Mouse (Mus musculus) kidney, postnatal 0 days (tissue): ENCODE data around the gene Desi1. TPM values are rescaled to one million over a fixed set of nuclear protein-coding genes. Genes with fewer than 3 reads are reported as not detected.
"Not testable (repeated sequence)": the region's sequence is repeated elsewhere in the genome, so short reads cannot be mapped to it uniquely, and the experiment has no call there.

Experiments used
- ATAC-seq: fragments of 200-750 bp; cut with Nextera tagmentation; replicated peaks from 2 replicates; pipeline ENCODE4 v1.8.0; 2017; ENCODE audit warnings: low read depth, moderate number of reproducible peaks, moderate TSS enrichment, moderate library complexity; ENCODE audit not compliant: low FRiP score
- DNase-seq: peaks from one replicate; pipeline ENCODE4 v3.0.0-alpha.2; 2016; ENCODE audit warnings: low spot score
- H3K27ac ChIP-seq: fragments of 300-500 bp; sonication (generic); 2 replicates; pipeline ENCODE4 v1.5.1; 2014; ENCODE audit warnings: mild to moderate bottlenecking
- H3K27me3 ChIP-seq: fragments of 300-500 bp; sonication (generic); 2 replicates; pipeline ENCODE4 v1.6.1; 2014; ENCODE audit warnings: low read length, mixed read lengths; ENCODE audit not compliant: insufficient read depth
- H3K36me3 ChIP-seq: fragments of 300-500 bp; sonication (generic); 2 replicates; pipeline ENCODE4 v1.6.1; 2014; ENCODE audit warnings: low read length, mixed read lengths; ENCODE audit not compliant: insufficient read depth
- H3K4me1 ChIP-seq: fragments of 300-500 bp; sonication (generic); replicated peaks from 2 replicates; pipeline ENCODE4 v1.6.1; 2014; ENCODE audit warnings: antibody characterized with exemption, low read length, mixed read lengths; ENCODE audit not compliant: insufficient read depth
- H3K4me2 ChIP-seq: fragments of 300-500 bp; sonication (generic); 2 replicates; pipeline ENCODE4 v1.6.1; 2014; ENCODE audit warnings: mild to moderate bottlenecking, low read length, moderate library complexity, mixed read lengths
- H3K4me3 ChIP-seq: fragments of 300-500 bp; sonication (generic); replicated peaks from 2 replicates; pipeline ENCODE4 v1.5.1; 2014; ENCODE audit warnings: low read depth, low read length
- H3K9ac ChIP-seq: fragments of 300-500 bp; sonication (generic); 2 replicates; pipeline ENCODE4 v1.6.1; 2014; ENCODE audit warnings: low read depth, low read length
- H3K9me3 ChIP-seq: fragments of 300-500 bp; sonication (generic); replicated peaks from 2 replicates; pipeline ENCODE4 v1.6.1; 2016; ENCODE audit warnings: low read length, inconsistent platforms, mixed read lengths
- CTCF ChIP-seq: IDR thresholded peaks from 2 replicates; pipeline ENCODE4 v1.5.1; 2016; ENCODE audit warnings: antibody characterized with exemption, low read depth, mild to moderate bottlenecking, moderate library complexity
- WGBS: fragments of 180-500 bp; shearing (Covaris S2); extraction: QIAGEN DNeasy Blood & Tissue Kit; methylation state at CpG from one replicate; pipeline ENCODE4 v1.1.7; 2014; 5-methylcytosine and 5-hydroxymethylcytosine counted together
- polyA plus RNA-seq: library from polyadenylated mRNA; unstranded; fragments of >200 nt; fragmentation: Nextera tagmentation; extraction: Ambion mirVana; gene quantifications from 2 replicates; pipeline ENCODE4 v1.2.1, GENCODE M21; 2015

Desi1 gene
- polyA plus RNA-seq, 1 experiment from 2014 or later: 21.1 TPM

GRCm38 (mm10) chr15:81989371-81990062 lies 44.1 kb downstream of the Desi1 start:
- ATAC-seq: peak; percentile 80
- H3K9me3 ChIP-seq: no peaks in the 10 kb centered on the region
- no peak overlapping the region for H3K27ac ChIP-seq

GRCm38 (mm10) chr15:81987646-81988045 lies 46.0 kb downstream of the Desi1 start, which contains the start of gene Xrcc6:
Gene Xrcc6, plus strand, starts transcription at chr15:81987835.
- H3K36me3 ChIP-seq: no peaks in the 10 kb centered on the region
- no peak within 1 kb of the TSS for H3K27ac ChIP-seq
- no peak for ATAC-seq
- no peak within 1 kb of the TSS for H3K4me2 ChIP-seq
- DNase-seq: no peak
- H3K9ac ChIP-seq: no peak within 1 kb of the TSS
- H3K4me1 ChIP-seq: no peaks in the 10 kb centered on the region
- no peak for TF ChIP-seq CTCF
- 82% methylated on average over 3 of the region's 3 CpGs for WGBS
- H3K27me3 ChIP-seq: no peaks in the 10 kb centered on the region
- H3K9me3 ChIP-seq: no peaks in the 10 kb centered on the region
- H3K4me3 ChIP-seq: no peak within 1 kb of the TSS

More at GRCm38 (mm10) chr15:81989371-81990062, 44.1 kb downstream of the Desi1 start:
- Histone ChIP-seq H3K36me3 (no peaks in the 10 kb centered on the region), H3K9ac (no peak overlapping the region), H3K4me3 (no peak overlapping the region), H3K27me3 (no peaks in the 10 kb centered on the region), H3K4me2 (no peak overlapping the region), H3K4me1 (no peaks in the 10 kb centered on the region)
- DNase-seq: peak; percentile 96
- 43% methylated on average over 11 of the region's 11 CpGs for WGBS
- TF ChIP-seq CTCF: peak; percentile 89

- Histone ChIP-seq H3K9ac (no peak overlapping the region), H3K27me3 (no peaks in the 10 kb centered on the region), H3K27ac (no peak overlapping the region), H3K36me3 (no peaks in the 10 kb centered on the region), H3K4me3 (no peak overlapping the region), H3K4me1 (no peaks in the 10 kb centered on the region), H3K4me2 (no peak overlapping the region), H3K9me3 (no peaks in the 10 kb centered on the region)
- WGBS: 59% methylated on average over 2 of the region's 2 CpGs
- no peak for DNase-seq
- no peak for ATAC-seq
- no peak for TF ChIP-seq CTCF
These were observed 48.1 kb downstream of the Desi1 start for GRCm38 (mm10) chr15:81985267-81986161.

DNA sequence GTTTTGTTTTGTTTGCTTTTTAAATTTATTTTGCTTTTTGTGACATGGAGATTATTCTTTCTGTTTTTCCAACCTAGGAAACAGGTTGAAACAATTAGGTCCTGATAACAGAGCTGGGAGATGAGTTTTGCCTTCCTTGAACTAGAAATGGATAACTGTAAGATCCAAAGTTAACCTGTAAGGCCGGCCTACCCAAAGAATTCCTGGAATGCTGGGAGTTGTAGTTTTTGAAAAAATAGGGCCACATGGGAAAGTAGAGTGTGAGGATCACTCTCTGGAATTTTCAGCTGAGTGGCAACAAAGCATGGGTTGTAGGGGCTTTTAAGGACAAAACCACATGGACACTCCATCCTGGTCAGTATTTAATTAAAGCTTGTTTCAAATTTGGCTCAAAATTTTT lies 51.5 kb downstream of the Desi1 start:
- no peak for TF ChIP-seq CTCF
- ATAC-seq (no peak), DNase-seq (no peak)
- H3K9ac ChIP-seq: no peak overlapping the region
- H3K4me1 ChIP-seq: no peaks in the 10 kb centered on the region
- H3K4me2 ChIP-seq: no peak overlapping the region
- no peaks in the 10 kb centered on the region for H3K9me3 ChIP-seq
- no peaks in the 10 kb centered on the region for H3K27me3 ChIP-seq
- H3K36me3 ChIP-seq: no peaks in the 10 kb centered on the region
- H3K27ac ChIP-seq: no peak overlapping the region
- 53% methylated on average over 1 of the region's 1 CpGs for whole genome bisulfite sequencing
- H3K4me3 ChIP-seq: no peak overlapping the region

GRCm38 (mm10) chr15:81980321-81980720 lies 53.3 kb downstream of the Desi1 start, which contains the start of gene 1700029P11Rik:
Gene 1700029P11Rik, plus strand, starts transcription at chr15:81980540.
- H3K4me3 ChIP-seq: no peak within 1 kb of the TSS
- no peaks in the 10 kb centered on the region for H3K27me3 ChIP-seq
- no peaks in the 10 kb centered on the region for H3K9me3 ChIP-seq
- WGBS: 98% methylated on average over 20 of the region's 23 CpGs
- no peak within 1 kb of the TSS for H3K9ac ChIP-seq
- H3K4me1 ChIP-seq: no peaks in the 10 kb centered on the region
- no peaks in the 10 kb centered on the region for H3K36me3 ChIP-seq
- ATAC-seq (no peak), DNase-seq (no peak)
- no peak within 1 kb of the TSS for H3K27ac ChIP-seq
- no peak for TF ChIP-seq CTCF
- H3K4me2 ChIP-seq: no peak within 1 kb of the TSS

DNA sequence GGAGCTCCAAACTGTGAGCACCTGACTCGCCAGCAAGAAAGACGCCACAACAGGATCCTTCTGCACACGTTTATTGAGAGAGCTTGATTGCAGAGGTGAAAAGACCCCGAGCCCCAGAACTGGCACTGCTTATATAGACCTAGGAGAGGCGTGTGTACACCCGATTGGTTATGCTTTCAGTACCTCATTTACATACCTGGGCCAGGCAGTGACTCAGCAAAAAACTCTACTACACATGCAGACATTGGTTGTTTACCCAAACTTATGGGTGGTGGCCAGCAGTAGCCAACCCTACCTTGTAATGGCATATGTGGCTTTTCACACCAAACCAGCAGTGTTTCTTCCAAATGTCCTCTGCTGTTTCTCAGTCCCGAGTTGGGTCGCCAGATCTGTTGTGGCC lies 58.5 kb downstream of the Desi1 start:
- not testable (repeated sequence) for H3K4me3 ChIP-seq, H3K27ac ChIP-seq, DNase-seq, H3K27me3 ChIP-seq, ATAC-seq, H3K4me2 ChIP-seq, H3K9ac ChIP-seq, H3K36me3 ChIP-seq, H3K4me1 ChIP-seq, H3K9me3 ChIP-seq
- WGBS: 92% methylated on average over 8 of the region's 8 CpGs

DNA sequence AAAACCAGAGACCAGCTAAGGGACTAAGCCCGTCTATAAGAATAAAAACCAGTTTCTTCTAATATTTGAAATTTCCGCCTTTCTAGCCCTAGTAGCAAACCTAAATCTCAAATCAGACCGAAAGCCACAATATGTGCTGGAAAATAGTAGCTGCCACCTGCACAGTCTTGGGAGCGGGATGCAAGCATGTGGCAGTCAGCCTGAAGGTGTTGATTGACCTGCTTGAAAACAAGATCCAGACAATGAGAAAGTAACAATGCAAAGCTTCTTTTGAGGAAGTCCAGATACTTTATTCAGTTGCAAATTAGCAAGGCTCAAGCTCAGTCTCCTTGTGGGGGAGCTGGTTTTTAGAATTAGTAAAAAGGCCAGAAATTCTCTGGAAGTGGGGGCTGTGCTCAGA lies 63.2 kb downstream of the Desi1 start:
- not testable (repeated sequence) for H3K4me3 ChIP-seq, ATAC-seq, H3K9me3 ChIP-seq, H3K27ac ChIP-seq, H3K4me1 ChIP-seq, H3K9ac ChIP-seq, H3K36me3 ChIP-seq, DNase-seq, H3K27me3 ChIP-seq, H3K4me2 ChIP-seq
- 89% methylated on average over 4 of the region's 4 CpGs for WGBS

DNA sequence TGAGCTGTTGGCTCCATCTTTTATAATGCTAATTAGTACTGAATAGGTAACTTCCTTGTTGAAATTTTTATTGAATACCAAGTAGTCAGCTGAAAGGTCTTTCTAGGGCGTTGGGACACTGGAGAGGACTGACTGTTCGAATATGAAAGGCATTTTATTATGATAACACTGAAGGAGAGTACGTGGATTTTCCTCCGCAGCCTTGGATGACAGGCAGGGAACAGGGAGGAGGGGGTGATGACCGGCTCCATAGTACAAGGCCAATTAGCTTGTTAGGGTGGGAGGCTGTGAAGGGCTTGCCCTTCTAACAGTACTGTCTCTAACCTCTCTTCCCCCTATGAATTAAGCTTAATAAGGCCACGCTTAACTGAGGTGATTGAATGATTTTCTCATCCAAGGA lies 64.0 kb downstream of the Desi1 start:
- H3K36me3 ChIP-seq, H3K27me3 ChIP-seq, H3K4me2 ChIP-seq, ATAC-seq, H3K9me3 ChIP-seq, H3K4me3 ChIP-seq, H3K27ac ChIP-seq, DNase-seq, H3K9ac ChIP-seq, H3K4me1 ChIP-seq: not testable (repeated sequence)
- WGBS: 62% methylated on average over 6 of the region's 6 CpGs
